Mouse (Mus musculus): ENCODE data around the gene Nktr.

DNA sequence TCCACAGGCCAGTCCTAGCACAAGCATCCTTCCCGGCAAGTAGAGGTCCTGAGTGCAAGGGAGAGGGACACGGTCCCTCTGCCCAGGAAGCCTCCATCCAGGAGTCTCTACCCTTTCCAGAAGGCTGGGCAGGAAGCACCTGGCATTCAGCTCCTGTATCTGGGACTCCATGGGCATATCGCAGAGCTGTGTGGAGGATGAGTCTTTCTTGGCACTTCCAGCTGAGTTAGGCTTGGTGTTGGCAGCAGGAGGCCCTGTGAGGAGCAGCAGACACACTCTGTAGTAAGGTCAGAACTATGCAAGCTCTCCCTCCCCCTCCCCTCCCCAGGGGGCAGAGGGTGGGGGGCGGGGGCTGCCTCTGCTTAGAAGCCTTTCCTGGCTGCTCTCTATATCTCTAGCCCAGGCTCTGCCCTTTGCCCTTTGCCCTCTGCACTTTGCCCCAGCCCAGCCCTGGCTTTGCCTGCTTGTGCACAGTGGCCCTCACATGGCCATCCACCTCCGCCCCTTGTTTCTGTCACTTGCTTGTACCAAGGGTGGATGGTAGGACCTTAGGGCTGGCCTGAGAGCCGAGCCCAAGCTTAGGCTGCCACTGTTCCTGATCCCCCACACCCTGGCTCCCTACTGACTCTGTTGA is 80.0 kb downstream of the Nktr start:
- TF ChIP-seq POLR2A (IDR thresholded peaks at IDR 0.05; ENCODE audit: extremely low read depth, insufficient read depth, low read length) (no peak), CTCF (IDR thresholded peaks at IDR 0.05; ENCODE audit: low read depth, low read length) (no peak)

All from liver, adult 2 months (tissue).